Mouse (Mus musculus) stomach, postnatal 0 days (tissue): ENCODE measurements around the gene Btbd2.

Source experiments
- CTCF ChIP-seq: IDR thresholded peaks from 2 replicates; pipeline ENCODE4 v1.5.1; 2016; ENCODE audit warnings: antibody characterized with exemption, low read depth, mild to moderate bottlenecking, moderate library complexity
- EP300 ChIP-seq: optimal IDR thresholded peaks from 2 replicates; pipeline ENCODE3; 2016; ENCODE audit warnings: antibody characterized with exemption

- no peak for TF ChIP-seq CTCF
- no peak for TF ChIP-seq EP300
Observed at GRCm38 (mm10) chr10:80604001-80604509, 52.8 kb downstream of the Btbd2 start.
